Mouse (Mus musculus): ENCODE measurements around the gene Cox7a2l. TPM values are rescaled to one million over a fixed set of nuclear protein-coding genes. Genes with fewer than 3 reads are reported as not detected.

Gene Cox7a2l
- total and polyA plus RNA-seq, 3 experiments: 227 to 329 (median 278) TPM

DNA sequence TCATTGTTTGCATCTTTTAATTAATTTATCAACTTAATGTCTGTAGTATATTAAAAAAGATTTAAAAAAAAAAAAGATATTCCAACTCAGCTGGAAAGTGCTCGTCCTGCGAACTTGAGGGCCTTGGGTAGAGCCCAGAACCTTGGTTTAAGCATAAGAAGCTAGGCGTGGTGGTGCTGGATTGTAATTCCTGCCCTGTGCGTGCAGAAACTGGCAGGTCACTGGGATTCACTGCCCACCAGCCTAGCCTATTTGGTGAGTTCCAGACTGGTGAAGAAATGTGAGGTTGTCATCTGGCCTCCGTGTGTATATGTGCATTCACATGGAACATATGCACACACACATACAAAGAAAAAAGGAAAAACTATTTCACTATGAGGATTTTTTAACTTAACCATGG is 51.2 kb downstream of the Cox7a2l start:
- WGBS: 89% methylated on average over 5 of the region's 5 CpGs
- no peak for DNase-seq
- Histone ChIP-seq H3K4me1 (ENCODE audit: control insufficient read depth, insufficient read depth, low read length) (no peaks in the 10 kb centered on the region), H3K9ac (ENCODE audit: low read depth, low read length) (no peak overlapping the region), H3K27ac (no peak overlapping the region), H3K4me3 (no peak overlapping the region), H3K27me3 (ENCODE audit: control insufficient read depth, insufficient read depth, low read length) (no peaks in the 10 kb centered on the region), H3K79me2 (replicated peaks; ENCODE audit: control insufficient read depth, insufficient read depth, low read length) (no peaks in the 10 kb centered on the region), H3K36me3 (ENCODE audit: control insufficient read depth, insufficient read depth, low read length) (no peaks in the 10 kb centered on the region)
- intact Hi-C loops (cut with DNase I): no loop called here
- no peak for TF ChIP-seq EP300 (IDR thresholded peaks at IDR 0.05; ENCODE audit: insufficient read depth, low read depth, low read length)
- TF ChIP-seq CTCF (IDR thresholded peaks at IDR 0.05): no peak
- no peak for TF ChIP-seq POLR2A (IDR thresholded peaks at IDR 0.05; ENCODE audit: insufficient read depth, low read depth, low read length)

DNA sequence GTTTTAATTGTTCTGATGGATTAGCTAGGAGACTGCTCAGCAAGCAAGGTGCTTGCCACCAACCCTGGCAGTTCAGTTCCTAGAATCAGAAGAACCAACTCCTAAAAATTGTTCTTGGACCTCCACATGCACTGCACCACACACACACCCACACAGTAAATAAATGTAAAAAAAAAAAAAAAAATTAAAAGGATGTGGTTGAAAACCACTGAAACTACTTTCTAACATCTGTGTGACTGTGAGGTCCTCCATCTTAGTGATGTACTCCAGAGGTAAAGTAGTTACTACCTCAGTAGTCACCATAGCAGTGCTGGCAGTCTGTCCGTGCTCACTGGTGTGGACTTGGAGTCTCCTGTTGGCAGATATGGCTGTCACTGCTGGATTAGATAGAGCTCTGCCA is 59.9 kb downstream of the Cox7a2l start:
- no peak overlapping the region for H3K4me3 ChIP-seq
- 55% methylated on average over 1 of the region's 1 CpGs for WGBS
- no peaks in the 10 kb centered on the region; the same call in 1 of the 2 replicates for H3K4me1 ChIP-seq (ENCODE audit: control insufficient read depth, insufficient read depth, low read length)
- intact Hi-C loops (cut with DNase I): no loop called here
- TF ChIP-seq CTCF (IDR thresholded peaks at IDR 0.05) (no peak), POLR2A (IDR thresholded peaks at IDR 0.05; ENCODE audit: insufficient read depth, low read depth, low read length) (no peak), EP300 (IDR thresholded peaks at IDR 0.05; ENCODE audit: insufficient read depth, low read depth, low read length) (no peak)
- H3K9ac ChIP-seq (ENCODE audit: low read depth, low read length): no peak overlapping the region
- no peak overlapping the region for H3K27ac ChIP-seq
- no peaks in the 10 kb centered on the region for H3K36me3 ChIP-seq (ENCODE audit: control insufficient read depth, insufficient read depth, low read length)
- H3K27me3 ChIP-seq (ENCODE audit: control insufficient read depth, insufficient read depth, low read length): no peaks in the 10 kb centered on the region
- H3K79me2 ChIP-seq (replicated peaks; ENCODE audit: control insufficient read depth, insufficient read depth, low read length): no peaks in the 10 kb centered on the region
- no peak for DNase-seq

DNA sequence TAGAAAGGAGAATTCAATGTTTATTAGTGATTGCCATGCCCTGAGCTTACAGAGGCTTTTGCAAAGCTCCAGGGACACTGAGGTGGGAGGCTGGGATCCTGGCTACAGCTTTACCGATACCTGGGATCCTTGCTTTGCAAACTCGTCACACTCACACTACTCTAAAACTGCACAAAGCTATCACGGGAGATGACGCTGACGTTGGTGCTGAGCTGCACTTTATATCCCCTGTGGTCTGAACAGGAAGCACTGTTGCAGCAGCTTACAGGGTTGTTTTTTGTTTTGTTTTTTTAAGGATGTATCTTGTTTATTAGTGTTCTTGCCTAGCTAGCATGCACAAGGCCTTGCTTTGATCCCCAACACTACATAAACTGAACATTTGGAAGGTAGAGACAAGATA is 63.5 kb downstream of the Cox7a2l start:
- WGBS: 59% methylated on average over 5 of the region's 5 CpGs
- intact Hi-C loops (cut with DNase I): no loop called here
- Histone ChIP-seq H3K9ac (ENCODE audit: low read depth, low read length) (no peak overlapping the region), H3K27ac (no peak overlapping the region), H3K27me3 (ENCODE audit: control insufficient read depth, insufficient read depth, low read length) (no peaks in the 10 kb centered on the region), H3K79me2 (replicated peaks; ENCODE audit: control insufficient read depth, insufficient read depth, low read length) (no peaks in the 10 kb centered on the region), H3K4me3 (no peak overlapping the region), H3K4me1 (ENCODE audit: control insufficient read depth, insufficient read depth, low read length) (no peaks in the 10 kb centered on the region; the same call in 1 of the 2 replicates), H3K36me3 (ENCODE audit: control insufficient read depth, insufficient read depth, low read length) (no peaks in the 10 kb centered on the region)
- DNase-seq: no peak
- TF ChIP-seq POLR2A (IDR thresholded peaks at IDR 0.05; ENCODE audit: insufficient read depth, low read depth, low read length) (no peak), CTCF (IDR thresholded peaks at IDR 0.05) (no peak), EP300 (IDR thresholded peaks at IDR 0.05; ENCODE audit: insufficient read depth, low read depth, low read length) (no peak)

DNA sequence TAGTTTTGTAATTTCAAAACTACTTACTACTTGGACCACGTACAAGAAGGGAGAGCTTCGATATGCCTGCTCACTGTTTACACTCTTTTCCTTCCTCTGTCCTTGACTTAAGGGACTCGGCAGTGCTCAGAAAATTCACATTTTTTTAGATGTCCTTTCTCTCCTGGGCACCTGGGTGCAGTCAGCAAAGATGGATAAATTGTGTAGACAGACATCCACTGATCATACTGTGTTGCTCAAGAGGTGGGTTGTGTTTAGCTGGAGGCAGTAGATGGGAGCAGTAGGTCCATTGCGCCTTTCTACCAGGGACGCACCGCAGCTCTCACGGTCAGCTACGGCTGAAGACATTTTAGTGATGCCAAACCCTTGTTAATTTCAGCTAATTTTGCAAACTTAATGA is 64.7 kb downstream of the Cox7a2l start:
- 89% methylated on average over 8 of the region's 8 CpGs for WGBS
- Histone ChIP-seq H3K27ac (no peak overlapping the region), H3K27me3 (ENCODE audit: control insufficient read depth, insufficient read depth, low read length) (no peaks in the 10 kb centered on the region), H3K36me3 (ENCODE audit: control insufficient read depth, insufficient read depth, low read length) (no peaks in the 10 kb centered on the region), H3K79me2 (replicated peaks; ENCODE audit: control insufficient read depth, insufficient read depth, low read length) (no peaks in the 10 kb centered on the region), H3K4me3 (no peak overlapping the region), H3K4me1 (ENCODE audit: control insufficient read depth, insufficient read depth, low read length) (no peaks in the 10 kb centered on the region; the same call in 1 of the 2 replicates), H3K9ac (ENCODE audit: low read depth, low read length) (no peak overlapping the region)
- intact Hi-C loops (cut with DNase I): no loop called here
- TF ChIP-seq POLR2A (IDR thresholded peaks at IDR 0.05; ENCODE audit: insufficient read depth, low read depth, low read length) (no peak), EP300 (IDR thresholded peaks at IDR 0.05; ENCODE audit: insufficient read depth, low read depth, low read length) (no peak), CTCF (IDR thresholded peaks at IDR 0.05) (no peak)
- no peak for DNase-seq

Other genes starting within 250 kb of the Cox7a2l start
- 1 to 10 TPM; 3.8 to 4.5 TPM for gene Eml4, start 166.4 kb downstream of the Cox7a2l start, total RNA-seq (2021)
- gene Eml4, start 166.4 kb downstream of the Cox7a2l start, polyA plus RNA-seq (2012; rRNA removed): 3.0 and 5.1 TPM in 2 replicates
- not detected for gene Kcng3, start 114.6 kb upstream of the Cox7a2l start, total RNA-seq (2021)
- gene Kcng3, start 114.6 kb upstream of the Cox7a2l start, polyA plus RNA-seq (2012; rRNA removed): 0.02 TPM in 1 of 2 replicates, not detected in the other
- 10 to 100 TPM; 17.5 to 20.1 TPM for gene Mta3, start 188.8 kb upstream of the Cox7a2l start, total RNA-seq (2021)
- 15.1 and 19.2 TPM in 2 replicates for gene Mta3, start 188.8 kb upstream of the Cox7a2l start, polyA plus RNA-seq (2012; rRNA removed)

Measured in heart, adult 2 months (tissue).